In the genomic region with DNA sequence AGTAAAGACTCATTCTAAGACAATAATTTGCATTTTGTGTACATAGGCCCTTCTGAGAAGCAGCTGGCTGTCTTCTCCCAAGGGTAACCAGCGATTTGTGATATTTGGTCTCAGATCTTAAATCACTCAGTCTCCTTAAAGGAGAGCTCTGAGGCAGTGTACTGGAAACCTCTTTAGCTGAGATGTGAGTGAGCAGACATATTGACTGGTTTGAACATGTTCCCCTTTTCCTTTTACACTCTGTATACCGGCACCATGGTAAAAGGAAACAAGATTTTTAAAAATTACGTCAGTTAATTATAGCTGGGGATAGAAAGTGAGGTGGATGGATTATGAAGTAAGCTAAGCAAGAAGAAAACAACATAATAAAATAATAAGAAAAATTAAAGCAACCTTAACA, we compare ENCODE assay signal across 21 mouse cellular contexts. TPM values are rescaled to one million over a fixed set of nuclear protein-coding genes. Genes with fewer than 3 reads are reported as not detected.
DNase-seq lines count a peak whose midpoint lies in the region; ATAC-seq and TF ChIP-seq lines count a peak whose summit lies in the region.
"Had no signal": no experiment of that assay in that cellular context is flagged by ENCODE, and none has a peak within 500 bp of the region (broad histone marks: within the 10 kb centered on the region; RNA-seq: fewer than 3 reads in every experiment).

No protein-coding gene starts in this region.

- H3K27me3 ChIP-seq in midbrain, embryonic 10.5 days (ENCODE audit: low read depth, poor library complexity, severe bottlenecking): no peaks in the 10 kb centered on the region
- H3K27me3 ChIP-seq in midbrain, embryonic 16.5 days (ENCODE audit: control insufficient read depth, insufficient read depth, low read depth, low read length): no peaks in the 10 kb centered on the region
- H3K27me3 ChIP-seq in MEL (ENCODE audit: control insufficient read depth in 1 of 2, insufficient read depth in 2 of 2, low read length in 2 of 2): no peaks in the 10 kb centered on the region
- H3K27me3 ChIP-seq: embryonic facial prominence, embryonic 13.5 days; heart, embryonic 15.5 days; limb, embryonic 15.5 days; Patski had no signal

- H3K4me1 ChIP-seq in midbrain, embryonic 10.5 days: peaks cover 13% of the 10 kb centered on the region
- peaks cover 9% of the 10 kb centered on the region; the same call in 1 of the 2 replicates for H3K4me1 ChIP-seq in midbrain, embryonic 16.5 days (ENCODE audit: control insufficient read depth, insufficient read depth, low read length)
- peaks cover 0 to 2% of the 10 kb centered on the region in 2 experiments; a peak in 1 of 4 replicates for H3K4me1 ChIP-seq in MEL (ENCODE audit: control insufficient read depth in 1 of 2, insufficient read depth in 2 of 2, low read length in 2 of 2)

- no peak for TF ChIP-seq POLR2A in MEL (IDR thresholded peaks at IDR 0.05; ENCODE audit: control insufficient read depth in 1 of 2, insufficient read depth in 1 of 2, low read depth in 1 of 2, low read length in 2 of 2, poor library complexity in 1 of 2)

- TF ChIP-seq CTCF in gastrocnemius, adult 2 months (IDR thresholded peaks at IDR 0.05): no peak
- TF ChIP-seq CTCF in MEL (IDR thresholded peaks at IDR 0.05 in 2 of 3, conservative IDR thresholded peaks at IDR 0.05 in 1 of 3; ENCODE audit: control insufficient read depth in 1 of 3, insufficient read depth in 1 of 3, low read depth in 2 of 3, low read length in 3 of 3, poor library complexity in 1 of 3, severe bottlenecking in 1 of 3): no peak

- no peak overlapping the region for H3K9ac ChIP-seq in midbrain, embryonic 16.5 days (ENCODE audit: low read depth, low read length)
- H3K9ac ChIP-seq in MEL (ENCODE audit: control insufficient read depth, low read depth, low read length, poor library complexity, severe bottlenecking): no peak overlapping the region; the same call in 1 of the 2 replicates

- no peaks in the 10 kb centered on the region; the same call in 1 of the 2 replicates for H3K79me2 ChIP-seq in MEL (ENCODE audit: control insufficient read depth, insufficient read depth, low read length, poor library complexity)

- H3K4me3 ChIP-seq in gastrocnemius, adult 2 months: no peak overlapping the region
- H3K4me3 ChIP-seq in midbrain, embryonic 10.5 days: no peak overlapping the region
- no peak overlapping the region for H3K4me3 ChIP-seq in midbrain, embryonic 16.5 days (ENCODE audit: low read depth, low read length)
- peak overlapping the region; percentile 98 to 100 for H3K4me3 ChIP-seq in MEL (ENCODE audit: control insufficient read depth in 1 of 2, insufficient read depth in 1 of 2, low read depth in 2 of 2, low read length in 2 of 2)

- DNase-seq in gastrocnemius, adult 2 months: no peak
- DNase-seq in gastrocnemius, adult 8-10 months (ENCODE audit: low spot score in 2 of 2): no peak
- DNase-seq in midbrain, embryonic 10.5 days (ENCODE audit: low spot score): no peak
- DNase-seq in MEL (ENCODE audit: low read depth, low spot score): peak; percentile 12
- DNase-seq in naive thymus-derived CD4-positive, alpha-beta T cell, adult 2 months (ENCODE audit: low read depth): peak; percentile 22
- no peak for DNase-seq in retina, postnatal 1 day
- DNase-seq in thymus, postnatal 36 days: no peak

- peak overlapping the region; percentile 99 for H3K27ac ChIP-seq in gastrocnemius, adult 2 months
- H3K27ac ChIP-seq in midbrain, embryonic 10.5 days (replicated peaks): peak overlapping the region; percentile 94; the same call in 1 of the 2 replicates
- H3K27ac ChIP-seq in midbrain, embryonic 16.5 days (ENCODE audit: low read length): no peak overlapping the region
- no peak overlapping the region for H3K27ac ChIP-seq in MEL (ENCODE audit: control insufficient read depth, low read depth, low read length)

- WGBS in midbrain, embryonic 10.5 days: 82% methylated on average over 3 of the region's 3 CpGs
- WGBS in midbrain, embryonic 16.5 days: 66% methylated on average over 3 of the region's 3 CpGs

- no peak for TF ChIP-seq RAD21 in MEL (IDR thresholded peaks at IDR 0.05; ENCODE audit: low read depth, low read length)

- H3K9me3 ChIP-seq in midbrain, embryonic 10.5 days (replicated peaks): no peaks in the 10 kb centered on the region
- no peaks in the 10 kb centered on the region for H3K9me3 ChIP-seq in midbrain, embryonic 16.5 days (replicated peaks; ENCODE audit: control insufficient read depth, low read length, poor library complexity, severe bottlenecking)
- no peaks in the 10 kb centered on the region for H3K9me3 ChIP-seq in MEL (replicated peaks; ENCODE audit: insufficient read depth, low read length)
- H3K9me3 ChIP-seq: embryonic facial prominence, embryonic 13.5 days; heart, embryonic 15.5 days; limb, embryonic 15.5 days had no signal

- H3K4me2 ChIP-seq in midbrain, embryonic 16.5 days (ENCODE audit: low read length): no peak overlapping the region

- H3K36me3 ChIP-seq in midbrain, embryonic 10.5 days: no peaks in the 10 kb centered on the region
- no peaks in the 10 kb centered on the region for H3K36me3 ChIP-seq in midbrain, embryonic 16.5 days (ENCODE audit: control insufficient read depth, insufficient read depth, low read length)
- H3K36me3 ChIP-seq in MEL (ENCODE audit: control insufficient read depth in 1 of 2, insufficient read depth in 2 of 2, low read length in 2 of 2): peaks cover 0 to 4% of the 10 kb centered on the region in 2 experiments; a peak in 2 of 4 replicates
- H3K36me3 ChIP-seq: embryonic facial prominence, embryonic 13.5 days; heart, embryonic 15.5 days; limb, embryonic 15.5 days had no signal

- intact Hi-C loops in gastrocnemius, adult 2 months (cut with DNase I): no loop called here

- no peak for ATAC-seq in midbrain, embryonic 16.5 days

- TF ChIP-seq EP300 in MEL (IDR thresholded peaks at IDR 0.05; ENCODE audit: low read depth in 1 of 2, low read length in 2 of 2): no peak

TF ChIP-seq in MEL, 35 proteins besides CTCF, POLR2A, EP300 and RAD21:
- TF ChIP-seq POLR2AphosphoS5 (IDR thresholded peaks at IDR 0.05; ENCODE audit: borderline replicate concordance, low read depth, low read length): no peak
- no peak for TF ChIP-seq MAX (IDR thresholded peaks at IDR 0.05; ENCODE audit: low read length)
- TF ChIP-seq UBTF (IDR thresholded peaks at IDR 0.05; ENCODE audit: borderline replicate concordance, insufficient read depth, low read depth, low read length): no peak
- TF ChIP-seq SIN3A (IDR thresholded peaks at IDR 0.05; ENCODE audit: low read length): no peak
- no peak for TF ChIP-seq MAFK (IDR thresholded peaks at IDR 0.05; ENCODE audit: borderline replicate concordance, low read depth, low read length)
- TF ChIP-seq MAZ (IDR thresholded peaks at IDR 0.05; ENCODE audit: low read depth, low read length): no peak
- no peak for TF ChIP-seq ZMIZ1 (IDR thresholded peaks at IDR 0.05; ENCODE audit: low read depth, low read length)
- TF ChIP-seq CHD1 (IDR thresholded peaks at IDR 0.05; ENCODE audit: low read depth, low read length): no peak
- TF ChIP-seq TAL1 (IDR thresholded peaks at IDR 0.05; ENCODE audit: low read length): no peak
- TF ChIP-seq MEF2A (IDR thresholded peaks at IDR 0.05; ENCODE audit: extremely low read depth, insufficient replicate concordance, low read depth, low read length, poor library complexity, severe bottlenecking): no peak
- TF ChIP-seq ZNF384 (IDR thresholded peaks at IDR 0.05; ENCODE audit: low read depth, low read length): no peak
- no peak for TF ChIP-seq MYB (IDR thresholded peaks at IDR 0.05; ENCODE audit: low read depth, low read length)
- no peak for TF ChIP-seq HCFC1 (IDR thresholded peaks at IDR 0.05; ENCODE audit: low read depth, low read length)

RNA-seq across cellular contexts. Expression of a gene that starts 0.7 kb away (rescaled TPM):
- 1 to 10 TPM; 4.2 to 5.8 TPM for total RNA-seq in gastrocnemius, adult 2 months (2021)
- 1 to 10 TPM; 5.3 to 6.1 (median 5.6) TPM for total RNA-seq in gastrocnemius, adult 8-10 months (2022)
- 3.4 and 5.0 TPM in 2 replicates for polyA plus RNA-seq in midbrain, embryonic 10.5 days (2016; fragmentation: Nextera tagmentation; extraction: Ambion mirVana)
- 7.4 and 7.6 TPM in 2 replicates for polyA plus RNA-seq in midbrain, embryonic 16.5 days (2015; fragmentation: Nextera tagmentation; extraction: Ambion mirVana)
- 0.23 and 0.50 TPM in 2 replicates for total RNA-seq in MEL (2012; rRNA removed)
- under 1 TPM in 1 of 2 experiments, not detected in 1; 0.15 TPM for polyA plus RNA-seq in MEL (2012; ENCODE audit: insufficient read depth in 1 of 2, insufficient read length in 2 of 2, low read depth in 1 of 2, low replicate concordance in 2 of 2, missing spikeins in 1 of 2)

RNA-seq across cellular contexts. Expression of a gene that starts 44.3 kb away (rescaled TPM):
- not detected for total RNA-seq in gastrocnemius, adult 2 months (2021)
- total RNA-seq in gastrocnemius, adult 8-10 months (2022): under 1 TPM in 1 of 4 experiments, not detected in 3; 0.13 TPM
- polyA plus RNA-seq in midbrain, embryonic 10.5 days (2016; fragmentation: Nextera tagmentation; extraction: Ambion mirVana): not detected in 2 replicates
- polyA plus RNA-seq in midbrain, embryonic 16.5 days (2015; fragmentation: Nextera tagmentation; extraction: Ambion mirVana): not detected in 2 replicates
- not detected in 2 replicates for total RNA-seq in MEL (2012; rRNA removed)
- polyA plus RNA-seq in MEL (2012; ENCODE audit: insufficient read depth in 1 of 2, insufficient read length in 2 of 2, low read depth in 1 of 2, low replicate concordance in 2 of 2, missing spikeins in 1 of 2): not detected
- total RNA-seq: gastrocnemius, postnatal 25 days; hematopoietic stem cell, adult 5-6 weeks; megakaryocyte-erythroid progenitor cell, adult 5-6 weeks; midbrain, postnatal 0 days; neutrophil, adult 5-6 weeks had no signal
- polyA plus RNA-seq: embryonic facial prominence, embryonic 13.5 days had no signal

RNA-seq across cellular contexts. Expression of a gene that starts 50.4 kb away (rescaled TPM):
- total RNA-seq in gastrocnemius, adult 2 months (2021): not detected
- not detected for total RNA-seq in gastrocnemius, adult 8-10 months (2022)
- polyA plus RNA-seq in midbrain, embryonic 10.5 days (2016; fragmentation: Nextera tagmentation; extraction: Ambion mirVana): not detected in 2 replicates
- not detected in 2 replicates for polyA plus RNA-seq in midbrain, embryonic 16.5 days (2015; fragmentation: Nextera tagmentation; extraction: Ambion mirVana)
- total RNA-seq in MEL (2012; rRNA removed): not detected in 2 replicates
- polyA plus RNA-seq in MEL (2012; ENCODE audit: insufficient read depth in 1 of 2, insufficient read length in 2 of 2, low read depth in 1 of 2, low replicate concordance in 2 of 2, missing spikeins in 1 of 2): not detected
- total RNA-seq: adrenal gland, adult 8-10 months; gastrocnemius, postnatal 25 days; heart, adult 8-10 months; hematopoietic stem cell, adult 5-6 weeks; layer of hippocampus, postnatal 36 days; left cerebral cortex, postnatal 36 days; megakaryocyte-erythroid progenitor cell, adult 5-6 weeks; midbrain, postnatal 0 days; neutrophil, adult 5-6 weeks had no signal
- polyA plus RNA-seq: embryonic facial prominence, embryonic 13.5 days; heart, embryonic 15.5 days; limb, embryonic 15.5 days; Patski had no signal

Comparison
In these comparisons a context has a peak if more than half of its experiments do, and no peak if none do; other contexts are left out.
1. H3K27ac ChIP-seq: peak in gastrocnemius, adult 2 months (single experiment) and midbrain, embryonic 10.5 days (single experiment); none in midbrain, embryonic 16.5 days (single experiment) and MEL (single experiment).
2. DNase-seq: peak in MEL (single experiment) and naive thymus-derived CD4-positive, alpha-beta T cell, adult 2 months (single experiment); none in gastrocnemius, adult 2 months (single experiment), gastrocnemius, adult 8-10 months (0 of 2), midbrain, embryonic 10.5 days (single experiment), retina, postnatal 1 day (single experiment) and thymus, postnatal 36 days (0 of 2).
3. H3K4me3 ChIP-seq: peak in MEL (2 of 2); none in gastrocnemius, adult 2 months (single experiment), midbrain, embryonic 10.5 days (single experiment) and midbrain, embryonic 16.5 days (single experiment).